Mouse (Mus musculus): ENCODE data around the gene Ghrh.

GRCm38 (mm10) chr2:157306091-157307032 is 40.9 kb downstream of the Ghrh start:
- TF ChIP-seq CTCF (IDR thresholded peaks at IDR 0.05; ENCODE audit: low read depth, low read length) (no peak), POLR2AphosphoS5 (IDR thresholded peaks at IDR 0.05; ENCODE audit: insufficient replicate concordance, low read depth, low read length) (no peak), TAL1 (conservative IDR thresholded peaks at IDR 0.05; ENCODE audit: low read depth, low read length) (no peak), GATA1 (IDR thresholded peaks at IDR 0.05; ENCODE audit: borderline replicate concordance, low read length) (no peak), GATA2 (IDR thresholded peaks at IDR 0.05; ENCODE audit: borderline replicate concordance, low read depth, low read length) (no peak)

Measured in G1E (cell line).